Mouse (Mus musculus) embryonic facial prominence, embryonic 15.5 days (tissue): Measurements from ENCODE around the gene Trpc1. TPM values are rescaled to one million over a fixed set of nuclear protein-coding genes. Genes with fewer than 3 reads are reported as not detected.

Experiments used
- ATAC-seq: fragments of 200-750 bp; cut with Nextera tagmentation; 2 replicates; pipeline ENCODE4 v1.8.0; 2017; ENCODE audit warnings: low read depth, moderate TSS enrichment; ENCODE audit not compliant: insufficient number of reproducible peaks, low FRiP score, low TSS enrichment
- H3K27ac ChIP-seq: fragments of 300-500 bp; sonication (generic); replicated peaks from 2 replicates; pipeline ENCODE4 v1.5.1; 2015; ENCODE audit warnings: mild to moderate bottlenecking, inconsistent platforms
- H3K27me3 ChIP-seq: fragments of 300-500 bp; sonication (generic); 2 replicates; pipeline ENCODE4 v1.6.1; 2015; ENCODE audit warnings: inconsistent platforms
- H3K36me3 ChIP-seq: fragments of 300-500 bp; sonication (generic); 2 replicates; pipeline ENCODE4 v1.6.1; 2015; ENCODE audit warnings: mild to moderate bottlenecking, inconsistent platforms
- H3K4me1 ChIP-seq: fragments of 300-500 bp; sonication (generic); 2 replicates; pipeline ENCODE4 v1.6.1; 2015; ENCODE audit warnings: inconsistent platforms
- H3K4me2 ChIP-seq: fragments of 300-500 bp; sonication (generic); replicated peaks from 2 replicates; pipeline ENCODE4 v1.6.1; 2015; ENCODE audit warnings: mild to moderate bottlenecking, inconsistent platforms
- H3K4me3 ChIP-seq: fragments of 300-500 bp; sonication (generic); replicated peaks from 2 replicates; pipeline ENCODE4 v1.5.1; 2015; ENCODE audit warnings: mild to moderate bottlenecking, inconsistent platforms
- H3K9ac ChIP-seq: fragments of 300-500 bp; sonication (generic); 2 replicates; pipeline ENCODE4 v1.6.1; 2015; ENCODE audit warnings: inconsistent platforms
- H3K9me3 ChIP-seq: fragments of 300-500 bp; sonication (generic); replicated peaks from 2 replicates; pipeline ENCODE4 v1.6.1; 2016; ENCODE audit warnings: inconsistent platforms
- WGBS: fragments of 180-500 bp; shearing (Covaris S2); methylation state at CpG from one replicate; pipeline ENCODE4 v1.1.7; 2015; 5-methylcytosine and 5-hydroxymethylcytosine counted together
- polyA plus RNA-seq: library from polyadenylated mRNA; unstranded; fragments of >200 nt; fragmentation: Nextera tagmentation; extraction: Ambion mirVana; gene quantifications from 2 replicates; pipeline ENCODE4 v1.2.1, GENCODE M21; 2015

Gene Trpc1
- polyA plus RNA-seq, 1 experiment from 2014 or later: 3.3 TPM

GRCm38 (mm10) chr9:95695023-95695422, 55.2 kb downstream of the Trpc1 start:
- Histone ChIP-seq H3K4me2 (no peak overlapping the region), H3K4me1 (no peaks in the 10 kb centered on the region), H3K9me3 (no peaks in the 10 kb centered on the region), H3K9ac (no peak overlapping the region), H3K36me3 (no peaks in the 10 kb centered on the region), H3K27me3 (no peaks in the 10 kb centered on the region), H3K4me3 (no peak overlapping the region), H3K27ac (no peak overlapping the region)
- no peak for ATAC-seq
- 79% methylated on average over 15 of the region's 15 CpGs for WGBS

- no peak overlapping the region for H3K9ac ChIP-seq
- no peaks in the 10 kb centered on the region for H3K36me3 ChIP-seq
- H3K4me3 ChIP-seq: no peak overlapping the region
- no peak for ATAC-seq
- WGBS: 75% methylated on average over 12 of the region's 12 CpGs
- no peaks in the 10 kb centered on the region for H3K4me1 ChIP-seq
- H3K9me3 ChIP-seq: no peaks in the 10 kb centered on the region
- H3K27ac ChIP-seq: no peak overlapping the region
- no peaks in the 10 kb centered on the region for H3K27me3 ChIP-seq
- no peak overlapping the region for H3K4me2 ChIP-seq
These were observed 55.6 kb downstream of the Trpc1 start for GRCm38 (mm10) chr9:95694526-95694925.

GRCm38 (mm10) chr9:95693528-95694100, 56.6 kb downstream of the Trpc1 start:
- 63% methylated on average over 11 of the region's 11 CpGs for WGBS
- H3K27ac ChIP-seq: no peak overlapping the region
- H3K4me3 ChIP-seq: no peak overlapping the region
- no peaks in the 10 kb centered on the region for H3K4me1 ChIP-seq
- no peaks in the 10 kb centered on the region for H3K36me3 ChIP-seq
- H3K27me3 ChIP-seq: no peaks in the 10 kb centered on the region
- H3K4me2 ChIP-seq: 0 out of 2 replicates have a peak overlapping the region, but pooled peaks have one; percentile 3
- ATAC-seq: no peak
- H3K9me3 ChIP-seq: no peaks in the 10 kb centered on the region
- no peak overlapping the region for H3K9ac ChIP-seq

GRCm38 (mm10) chr9:95692823-95693222, 57.4 kb downstream of the Trpc1 start:
- no peak overlapping the region for H3K27ac ChIP-seq
- no peaks in the 10 kb centered on the region for H3K27me3 ChIP-seq
- no peaks in the 10 kb centered on the region for H3K4me1 ChIP-seq
- H3K4me2 ChIP-seq: no peak overlapping the region
- peak; percentile 49; the same call in 1 of the 2 replicates for ATAC-seq
- H3K4me3 ChIP-seq: no peak overlapping the region
- 31% methylated on average over 8 of the region's 8 CpGs for WGBS
- no peaks in the 10 kb centered on the region for H3K9me3 ChIP-seq
- no peak overlapping the region for H3K9ac ChIP-seq
- H3K36me3 ChIP-seq: no peaks in the 10 kb centered on the region

- 62% methylated on average over 3 of the region's 3 CpGs for WGBS
- H3K4me2 ChIP-seq: no peak overlapping the region
- H3K27ac ChIP-seq: no peak overlapping the region
- no peaks in the 10 kb centered on the region for H3K9me3 ChIP-seq
- ATAC-seq: no peak
- no peaks in the 10 kb centered on the region for H3K36me3 ChIP-seq
- H3K9ac ChIP-seq: no peak overlapping the region
- no peaks in the 10 kb centered on the region for H3K27me3 ChIP-seq
- no peak overlapping the region for H3K4me3 ChIP-seq
- peaks cover 9% of the 10 kb centered on the region; the same call in 1 of the 2 replicates for H3K4me1 ChIP-seq
These were observed 62.1 kb downstream of the Trpc1 start for GRCm38 (mm10) chr9:95688064-95688463.

GRCm38 (mm10) chr9:95685660-95686440, 64.3 kb downstream of the Trpc1 start:
- Histone ChIP-seq H3K36me3 (no peaks in the 10 kb centered on the region), H3K9me3 (no peaks in the 10 kb centered on the region), H3K4me3 (no peak overlapping the region), H3K4me1 (peaks cover 12% of the 10 kb centered on the region; the same call in 1 of the 2 replicates), H3K9ac (no peak overlapping the region), H3K27me3 (no peaks in the 10 kb centered on the region), H3K27ac (no peak overlapping the region), H3K4me2 (no peak overlapping the region)
- ATAC-seq: peak; percentile 43
- WGBS: 30% methylated on average over 11 of the region's 11 CpGs

- peaks cover 12% of the 10 kb centered on the region; the same call in 1 of the 2 replicates for H3K4me1 ChIP-seq
- ATAC-seq: no peak
- no peak overlapping the region for H3K4me3 ChIP-seq
- no peak overlapping the region for H3K9ac ChIP-seq
- no peak overlapping the region for H3K4me2 ChIP-seq
- H3K36me3 ChIP-seq: no peaks in the 10 kb centered on the region
- WGBS: 91% methylated on average over 11 of the region's 11 CpGs
- H3K27me3 ChIP-seq: no peaks in the 10 kb centered on the region
- H3K9me3 ChIP-seq: no peaks in the 10 kb centered on the region
- H3K27ac ChIP-seq: no peak overlapping the region
These were observed 69.5 kb downstream of the Trpc1 start for GRCm38 (mm10) chr9:95680691-95681090.

GRCm38 (mm10) chr9:95679966-95680365, 70.2 kb downstream of the Trpc1 start:
- WGBS: 63% methylated on average over 7 of the region's 7 CpGs

GRCm38 (mm10) chr9:95676021-95676420, 74.2 kb downstream of the Trpc1 start:
- Histone ChIP-seq H3K4me1 (no peaks in the 10 kb centered on the region), H3K36me3 (no peaks in the 10 kb centered on the region), H3K27ac (no peak overlapping the region), H3K4me3 (no peak overlapping the region), H3K9me3 (no peaks in the 10 kb centered on the region), H3K4me2 (no peak overlapping the region), H3K27me3 (no peaks in the 10 kb centered on the region), H3K9ac (no peak overlapping the region)
- 90% methylated on average over 4 of the region's 4 CpGs for WGBS
- ATAC-seq: no peak

More at GRCm38 (mm10) chr9:95679966-95680365, 70.2 kb downstream of the Trpc1 start:
- H3K9me3 ChIP-seq: no peaks in the 10 kb centered on the region
- H3K4me3 ChIP-seq: no peak overlapping the region
- H3K36me3 ChIP-seq: no peaks in the 10 kb centered on the region
- H3K27ac ChIP-seq: no peak overlapping the region
- H3K27me3 ChIP-seq: no peaks in the 10 kb centered on the region
- H3K4me1 ChIP-seq: peaks cover 8% of the 10 kb centered on the region; the same call in 1 of the 2 replicates
- ATAC-seq: no peak
- H3K9ac ChIP-seq: no peak overlapping the region
- no peak overlapping the region for H3K4me2 ChIP-seq

- Histone ChIP-seq H3K4me3 (no peak overlapping the region), H3K4me2 (no peak overlapping the region), H3K27ac (peak overlapping the region; percentile 53), H3K27me3 (no peaks in the 10 kb centered on the region), H3K9ac (no peak overlapping the region), H3K4me1 (no peaks in the 10 kb centered on the region), H3K9me3 (no peaks in the 10 kb centered on the region), H3K36me3 (no peaks in the 10 kb centered on the region)
- WGBS: 77% methylated on average over 9 of the region's 9 CpGs
- 0 out of 2 replicates have a peak, but pooled peaks have one; percentile 51 for ATAC-seq
These were observed 75.0 kb downstream of the Trpc1 start for GRCm38 (mm10) chr9:95675064-95675699.

GRCm38 (mm10) chr9:95672760-95673159, 77.4 kb downstream of the Trpc1 start:
- ATAC-seq: no peak
- H3K4me2 ChIP-seq: no peak overlapping the region
- 83% methylated on average over 6 of the region's 6 CpGs for WGBS
- no peak overlapping the region for H3K4me3 ChIP-seq
- H3K9ac ChIP-seq: no peak overlapping the region
- H3K27ac ChIP-seq: no peak overlapping the region
- no peaks in the 10 kb centered on the region for H3K9me3 ChIP-seq
- H3K36me3 ChIP-seq: no peaks in the 10 kb centered on the region
- no peaks in the 10 kb centered on the region for H3K27me3 ChIP-seq
- H3K4me1 ChIP-seq: no peaks in the 10 kb centered on the region
